Mouse (Mus musculus): ENCODE results near the gene P2rx6. TPM values are rescaled to one million over a fixed set of nuclear protein-coding genes. Genes with fewer than 3 reads are reported as not detected.
"Not testable (repeated sequence)": the region's sequence is repeated elsewhere in the genome, so short reads cannot be mapped to it uniquely, and the experiment has no call there.

The P2rx6 gene
- polyA plus RNA-seq, 1 experiment from 2014 or later, result 2.1 TPM

DNA sequence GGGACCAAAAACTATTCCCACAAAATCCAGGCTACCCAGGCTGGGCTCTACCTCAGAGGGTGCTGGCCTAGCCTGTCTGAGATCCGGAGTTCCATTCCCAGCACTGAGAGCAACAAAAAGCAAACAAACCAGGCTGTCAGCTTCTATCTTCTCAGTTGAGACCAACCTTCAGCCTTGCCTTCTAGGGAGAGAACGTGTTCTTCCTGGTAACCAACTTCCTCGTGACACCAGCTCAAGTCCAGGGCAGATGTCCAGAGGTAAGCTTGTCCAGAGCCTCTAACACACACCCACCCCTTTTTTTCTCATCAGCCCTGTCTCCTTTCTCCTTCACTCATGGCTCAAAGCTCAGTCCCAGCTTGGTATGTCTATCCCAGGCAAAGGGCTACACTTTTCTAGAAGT, 3.1 kb downstream of the P2rx6 start:
- no peak for ATAC-seq (ENCODE audit: low FRiP score)
- H3K27ac ChIP-seq, result no peak overlapping the region
- peaks cover 18% of the 10 kb centered on the region for H3K4me1 ChIP-seq (replicated peaks)
- no peak overlapping the region for H3K9ac ChIP-seq
- no peaks in the 10 kb centered on the region for H3K36me3 ChIP-seq
- 69% methylated on average over 3 of the region's 3 CpGs for WGBS
- H3K4me3 ChIP-seq, result no peak overlapping the region
- H3K9me3 ChIP-seq, result no peaks in the 10 kb centered on the region
- H3K27me3 ChIP-seq, result peaks cover 28% of the 10 kb centered on the region
- no peak overlapping the region for H3K4me2 ChIP-seq

GRCm38 (mm10) chr16:17566186-17566585, 4.5 kb downstream of the P2rx6 start:
- no peak overlapping the region for H3K9ac ChIP-seq
- no peak overlapping the region for H3K27ac ChIP-seq
- H3K4me3 ChIP-seq, result no peak overlapping the region
- ATAC-seq (ENCODE audit: low FRiP score), result no peak
- peaks cover 22% of the 10 kb centered on the region for H3K27me3 ChIP-seq
- H3K4me2 ChIP-seq, result no peak overlapping the region
- H3K4me1 ChIP-seq (replicated peaks), result peaks cover 13% of the 10 kb centered on the region
- no peaks in the 10 kb centered on the region for H3K36me3 ChIP-seq
- 38% methylated on average over 4 of the region's 4 CpGs for WGBS
- H3K9me3 ChIP-seq, result no peaks in the 10 kb centered on the region

- peak overlapping the region; percentile 74 for H3K9ac ChIP-seq
- H3K4me3 ChIP-seq, result peak overlapping the region; percentile 53
- peaks cover 54% of the 10 kb centered on the region for H3K27me3 ChIP-seq
- peak overlapping the region; percentile 72 for H3K27ac ChIP-seq
- no peaks in the 10 kb centered on the region for H3K36me3 ChIP-seq
- peak; percentile 83 for ATAC-seq (ENCODE audit: low FRiP score)
- WGBS, result 16% methylated on average over 43 of the region's 45 CpGs
- peaks cover 20% of the 10 kb centered on the region for H3K4me1 ChIP-seq (replicated peaks)
- peak overlapping the region; percentile 75 for H3K4me2 ChIP-seq
- H3K9me3 ChIP-seq, result no peaks in the 10 kb centered on the region
These were observed 14.5 kb downstream of the P2rx6 start for GRCm38 (mm10) chr16:17575870-17576824.

DNA sequence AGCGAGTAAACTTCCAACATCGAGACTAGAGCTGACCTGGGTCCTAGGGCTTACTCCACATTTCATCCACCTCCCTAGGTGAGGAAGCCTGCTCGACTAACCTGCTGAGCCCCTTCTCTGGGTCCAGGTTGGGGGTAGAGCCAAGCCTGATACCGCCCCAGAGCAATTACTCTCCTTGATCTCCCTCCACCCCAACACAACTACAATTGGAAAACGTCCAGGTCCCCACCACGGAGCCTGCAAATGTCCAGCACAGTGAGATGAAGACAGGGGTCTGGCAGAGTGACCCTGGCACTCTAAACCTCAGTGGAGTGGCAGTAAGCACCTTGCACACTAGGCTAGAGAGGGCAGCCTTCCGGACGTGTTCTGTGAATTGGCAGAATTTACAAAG, 15.1 kb downstream of the P2rx6 start:
- Histone ChIP-seq H3K4me1 (replicated peaks) (peaks cover 20% of the 10 kb centered on the region), H3K27ac (peak overlapping the region; percentile 72; the same call in 1 of the 2 replicates), H3K9me3 (no peaks in the 10 kb centered on the region), H3K36me3 (no peaks in the 10 kb centered on the region), H3K4me3 (peak overlapping the region; percentile 53), H3K4me2 (peak overlapping the region; percentile 75), H3K27me3 (peaks cover 54% of the 10 kb centered on the region), H3K9ac (peak overlapping the region; percentile 74)
- no peak for ATAC-seq (ENCODE audit: low FRiP score)
- 17% methylated on average over 8 of the region's 8 CpGs for WGBS

- 11% methylated on average over 8 of the region's 8 CpGs for WGBS
- no peaks in the 10 kb centered on the region for H3K4me1 ChIP-seq (replicated peaks)
- H3K4me2 ChIP-seq, result no peak within 1 kb of the TSS
- no peak for ATAC-seq (ENCODE audit: low FRiP score)
- no peaks in the 10 kb centered on the region for H3K36me3 ChIP-seq
- H3K27ac ChIP-seq, result no peak within 1 kb of the TSS
- no peak within 1 kb of the TSS for H3K9ac ChIP-seq
- H3K4me3 ChIP-seq, result no peak within 1 kb of the TSS
- H3K27me3 ChIP-seq, result peaks cover 7% of the 10 kb centered on the region
- 0 out of 2 replicates have a peak, but pooled peaks cover under 1% of the 10 kb centered on the region for H3K9me3 ChIP-seq
These were observed 21.4 kb downstream of the P2rx6 start, which contains the start of gene Slc7a4 for GRCm38 (mm10) chr16:17583064-17583463. Slc7a4 (minus strand) TSS chr16:17583214.

- Histone ChIP-seq H3K4me2 (no peak overlapping the region), H3K27ac (no peak overlapping the region), H3K36me3 (no peaks in the 10 kb centered on the region), H3K4me3 (no peak overlapping the region), H3K27me3 (no peaks in the 10 kb centered on the region), H3K4me1 (replicated peaks) (no peaks in the 10 kb centered on the region), H3K9me3 (0 out of 2 replicates have a peak, but pooled peaks cover 5% of the 10 kb centered on the region), H3K9ac (no peak overlapping the region)
- ATAC-seq (ENCODE audit: low FRiP score), result no peak
- WGBS, result 85% methylated on average over 7 of the region's 7 CpGs
These were observed 22.9 kb downstream of the P2rx6 start for GRCm38 (mm10) chr16:17584555-17584954.

- no peaks in the 10 kb centered on the region for H3K36me3 ChIP-seq
- no peak overlapping the region for H3K4me3 ChIP-seq
- no peak overlapping the region for H3K27ac ChIP-seq
- no peaks in the 10 kb centered on the region for H3K27me3 ChIP-seq
- 55% methylated on average over 2 of the region's 2 CpGs for WGBS
- ATAC-seq (ENCODE audit: low FRiP score), result no peak
- H3K9me3 ChIP-seq, result 0 out of 2 replicates have a peak, but pooled peaks cover 5% of the 10 kb centered on the region
- no peak overlapping the region for H3K9ac ChIP-seq
- no peaks in the 10 kb centered on the region for H3K4me1 ChIP-seq (replicated peaks)
- no peak overlapping the region for H3K4me2 ChIP-seq
These were observed 29.0 kb downstream of the P2rx6 start for GRCm38 (mm10) chr16:17590731-17591130.

DNA sequence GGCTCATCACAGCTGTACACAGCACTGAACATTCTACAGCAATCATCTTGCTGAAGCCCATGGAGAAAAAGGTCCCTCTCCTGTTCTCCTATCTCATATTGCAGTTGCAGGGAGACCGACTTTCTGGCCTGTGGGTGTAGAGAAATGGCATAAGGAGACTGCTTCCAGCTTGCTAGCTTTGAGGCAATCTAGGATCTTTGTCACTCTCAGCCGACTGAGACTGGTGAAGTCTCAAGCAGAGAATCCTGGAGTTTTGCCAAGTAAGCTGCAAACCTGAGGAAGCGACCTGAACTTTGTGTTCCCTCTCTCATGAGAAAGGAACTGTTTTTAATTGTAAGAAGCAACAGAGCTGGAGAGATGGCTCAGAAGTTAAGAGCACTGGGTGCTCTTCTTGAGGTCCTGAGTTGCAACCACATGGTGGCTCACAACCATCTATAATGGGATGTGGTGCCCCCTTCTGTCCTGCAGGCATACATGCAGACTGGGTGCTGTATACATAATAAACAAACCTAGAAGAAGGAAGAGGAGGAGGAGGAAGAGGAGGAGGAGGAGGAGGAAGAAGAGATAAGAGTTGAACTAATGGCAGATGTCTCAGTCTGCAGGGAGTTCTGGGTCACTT, 39.4 kb downstream of the P2rx6 start:
- Histone ChIP-seq H3K27ac (no peak overlapping the region), H3K36me3 (no peaks in the 10 kb centered on the region), H3K9me3 (no peaks in the 10 kb centered on the region), H3K27me3 (no peaks in the 10 kb centered on the region), H3K4me1 (replicated peaks) (no peaks in the 10 kb centered on the region), H3K4me3 (no peak overlapping the region), H3K9ac (no peak overlapping the region), H3K4me2 (no peak overlapping the region)
- 68% methylated on average over 3 of the region's 3 CpGs for WGBS
- ATAC-seq (ENCODE audit: low FRiP score), result no peak

- no peak overlapping the region for H3K9ac ChIP-seq
- no peaks in the 10 kb centered on the region for H3K4me1 ChIP-seq (replicated peaks)
- no peak overlapping the region for H3K4me2 ChIP-seq
- H3K9me3 ChIP-seq, result no peaks in the 10 kb centered on the region
- no peak for ATAC-seq (ENCODE audit: low FRiP score)
- WGBS, result 66% methylated on average over 4 of the region's 4 CpGs
- H3K36me3 ChIP-seq, result no peaks in the 10 kb centered on the region
- no peaks in the 10 kb centered on the region for H3K27me3 ChIP-seq
- no peak overlapping the region for H3K4me3 ChIP-seq
- no peak overlapping the region for H3K27ac ChIP-seq
These were observed 43.3 kb downstream of the P2rx6 start for GRCm38 (mm10) chr16:17604941-17605340.

DNA sequence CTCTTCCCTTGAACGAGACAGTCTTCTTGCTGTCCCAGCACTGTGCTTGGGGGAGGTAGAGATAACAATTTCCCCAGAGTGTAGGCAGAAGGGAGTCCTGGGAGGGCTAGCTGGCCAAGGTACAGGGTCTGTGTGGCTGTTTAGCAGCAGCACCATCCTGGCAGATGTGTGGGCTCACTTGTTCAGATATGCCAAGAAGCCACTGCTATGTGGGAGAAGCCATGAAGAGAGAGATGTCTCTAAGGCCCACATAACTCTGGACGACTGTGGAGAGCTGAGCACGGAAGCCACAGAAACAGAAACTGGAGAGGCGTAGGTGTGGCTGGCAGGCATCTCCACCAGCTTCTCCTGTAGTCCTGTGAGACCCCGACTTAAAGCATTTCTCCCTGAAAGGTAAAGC, 44.0 kb downstream of the P2rx6 start:
- Histone ChIP-seq H3K4me1 (replicated peaks) (no peaks in the 10 kb centered on the region), H3K4me2 (no peak overlapping the region), H3K27me3 (no peaks in the 10 kb centered on the region), H3K9me3 (no peaks in the 10 kb centered on the region), H3K4me3 (no peak overlapping the region), H3K36me3 (no peaks in the 10 kb centered on the region), H3K9ac (no peak overlapping the region), H3K27ac (no peak overlapping the region)
- WGBS, result 78% methylated on average over 5 of the region's 5 CpGs
- ATAC-seq (ENCODE audit: low FRiP score), result no peak

DNA sequence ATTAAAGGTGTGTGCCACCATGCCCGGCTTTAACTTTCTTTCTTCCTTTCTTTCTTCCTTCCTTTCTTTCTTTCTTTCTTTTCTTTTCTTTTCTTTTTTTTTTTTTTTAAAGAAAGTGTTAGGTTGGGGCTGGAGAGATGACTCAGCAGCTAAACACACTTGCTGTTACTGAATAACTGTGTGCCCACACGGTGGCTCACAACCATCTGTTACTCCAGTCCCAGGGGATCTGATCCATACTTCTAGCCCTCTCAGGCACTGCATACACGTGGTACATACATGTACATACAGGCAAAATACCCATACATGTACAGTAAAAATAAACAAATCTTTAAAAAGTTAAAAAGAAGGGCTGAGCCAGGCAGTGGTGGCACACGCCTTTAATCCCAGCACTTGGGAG, 49.7 kb downstream of the P2rx6 start:
- no peak overlapping the region for H3K4me2 ChIP-seq
- no peak overlapping the region for H3K4me3 ChIP-seq
- no peak for ATAC-seq (ENCODE audit: low FRiP score)
- H3K36me3 ChIP-seq, result no peaks in the 10 kb centered on the region
- H3K9me3 ChIP-seq, result no peaks in the 10 kb centered on the region
- H3K27ac ChIP-seq, result no peak overlapping the region
- no peak overlapping the region for H3K9ac ChIP-seq
- WGBS, result 67% methylated on average over 4 of the region's 4 CpGs
- no peaks in the 10 kb centered on the region for H3K4me1 ChIP-seq (replicated peaks)
- no peaks in the 10 kb centered on the region for H3K27me3 ChIP-seq

DNA sequence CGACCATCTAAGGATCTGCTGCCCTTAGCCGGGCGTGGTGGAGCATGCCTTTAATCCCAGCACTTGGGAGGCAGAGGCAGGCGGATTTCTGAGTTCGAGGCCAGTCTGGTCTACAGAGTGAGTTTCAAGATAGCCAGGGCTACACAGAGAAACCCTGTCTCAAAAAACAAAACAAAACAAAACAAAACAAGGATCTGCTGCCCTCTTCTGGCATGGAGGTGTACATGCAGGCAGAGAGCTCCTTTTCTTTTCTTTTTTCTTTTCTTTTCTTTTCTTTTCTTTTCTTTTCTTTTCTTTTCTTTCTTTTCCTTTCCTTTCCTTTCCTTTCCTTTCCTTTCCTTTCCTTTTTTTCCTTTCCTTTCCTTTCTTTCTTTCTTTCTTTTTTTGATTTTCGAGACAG, 53.1 kb downstream of the P2rx6 start:
- not testable (repeated sequence) for H3K9ac ChIP-seq; H3K27me3 ChIP-seq; H3K4me3 ChIP-seq; H3K9me3 ChIP-seq; ATAC-seq (ENCODE audit: low FRiP score); H3K36me3 ChIP-seq; H3K4me1 ChIP-seq (replicated peaks); H3K27ac ChIP-seq; H3K4me2 ChIP-seq
- 92% methylated on average over 6 of the region's 6 CpGs for WGBS

Data from hindbrain, embryonic 13.5 days (tissue).